Mouse (Mus musculus) T-helper 1 cell (primary cell): ENCODE measurements around the gene Rabac1.

Experiments used
- in situ Hi-C: fragments of 300-600 bp; cut with MboI, MseI; formaldehyde crosslinking; loops from one replicate; pipeline ENCODE4 v1.15.1; 2025; ENCODE audit warnings: high pct_unique_total_duplicates

Rabac1 gene

GRCm38 (mm10) chr7:24943641-24944040 is 28.9 kb downstream of the Rabac1 start:
- in situ Hi-C loops: no loop called here

DNA sequence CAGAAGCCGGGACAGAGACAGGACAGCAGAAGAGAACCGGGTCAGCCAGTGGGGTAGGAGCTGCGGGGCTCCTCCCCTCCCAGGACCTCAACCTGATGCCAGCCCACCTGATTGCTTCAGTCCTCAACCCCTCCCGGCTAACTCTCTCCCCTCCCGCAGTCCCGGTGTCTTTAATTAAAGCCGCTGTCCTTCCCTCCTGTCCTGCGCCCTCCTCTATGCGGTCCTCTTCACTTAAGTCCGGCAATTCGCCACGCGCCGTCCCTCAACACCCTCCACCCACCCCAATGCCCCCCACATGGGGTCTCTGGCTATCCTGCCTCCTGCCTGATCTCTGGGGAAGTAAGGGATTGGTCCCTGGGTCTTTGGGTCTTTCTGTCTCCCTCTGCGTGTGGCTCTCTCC is 40.9 kb downstream of the Rabac1 start:
- in situ Hi-C loops: no loop called here

- in situ Hi-C loops: no loop called here
These were observed 42.1 kb downstream of the Rabac1 start for GRCm38 (mm10) chr7:24930475-24930874.
